Mouse (Mus musculus): ENCODE data around the gene Gm3285. TPM values are rescaled to one million over a fixed set of nuclear protein-coding genes. Genes with fewer than 3 reads are reported as not detected.

The Gm3285 gene
- not detected in 2 replicates for polyA plus RNA-seq (2015; fragmentation: Nextera tagmentation; extraction: Ambion mirVana)

GRCm38 (mm10) chr10:77861675-77862074 lies at the start of gene Gm3285:
Gene Gm3285 (plus strand): TSS chr10:77861975.
- 45% methylated on average over 7 of the region's 7 CpGs for WGBS (ENCODE audit: insufficient replicate concordance)

GRCm38 (mm10) chr10:77814382-77814781 lies 47.4 kb upstream of the Gm3285 start, which contains the start of gene Gm2696:
Gene Gm2696 (plus strand): TSS chr10:77814682.
- Histone ChIP-seq H3K27ac (ENCODE audit: low read depth) (no peak within 1 kb of the TSS), H3K4me3 (ENCODE audit: low read depth, low read length) (no peak within 1 kb of the TSS), H3K4me1 (ENCODE audit: insufficient read depth) (no peaks in the 10 kb centered on the region), H3K27me3 (ENCODE audit: insufficient read depth, low read length) (no peaks in the 10 kb centered on the region), H3K36me3 (replicated peaks; ENCODE audit: insufficient read depth, low read length) (no peaks in the 10 kb centered on the region), H3K9ac (replicated peaks) (no peak within 1 kb of the TSS), H3K9me3 (ENCODE audit: low read length) (no peaks in the 10 kb centered on the region), H3K4me2 (ENCODE audit: low read depth, low read length) (no peak within 1 kb of the TSS)
- no peak for ATAC-seq
- TF ChIP-seq EP300 (IDR thresholded peaks at IDR 0.05; ENCODE audit: low read depth): no peak
- TF ChIP-seq CTCF (IDR thresholded peaks at IDR 0.05; ENCODE audit: low read depth): no peak
- 39% methylated on average over 4 of the region's 4 CpGs for WGBS (ENCODE audit: insufficient replicate concordance)
- DNase-seq: no peak

More at GRCm38 (mm10) chr10:77861675-77862074, at the start of gene Gm3285:
- Histone ChIP-seq H3K27ac (ENCODE audit: low read depth) (no peak within 1 kb of the TSS), H3K9me3 (ENCODE audit: low read length) (no peaks in the 10 kb centered on the region), H3K4me3 (ENCODE audit: low read depth, low read length) (no peak within 1 kb of the TSS), H3K4me2 (ENCODE audit: low read depth, low read length) (no peak within 1 kb of the TSS), H3K4me1 (ENCODE audit: insufficient read depth) (no peaks in the 10 kb centered on the region), H3K36me3 (replicated peaks; ENCODE audit: insufficient read depth, low read length) (no peaks in the 10 kb centered on the region), H3K27me3 (ENCODE audit: insufficient read depth, low read length) (no peaks in the 10 kb centered on the region), H3K9ac (replicated peaks) (no peak within 1 kb of the TSS)
- DNase-seq: no peak
- TF ChIP-seq EP300 (IDR thresholded peaks at IDR 0.05; ENCODE audit: low read depth): no peak
- no peak for TF ChIP-seq CTCF (IDR thresholded peaks at IDR 0.05; ENCODE audit: low read depth)
- no peak for ATAC-seq

- ATAC-seq: no peak
- peak; percentile 65 for TF ChIP-seq CTCF (IDR thresholded peaks at IDR 0.05; ENCODE audit: low read depth)
- no peak for TF ChIP-seq EP300 (IDR thresholded peaks at IDR 0.05; ENCODE audit: low read depth)
- DNase-seq: peak; percentile 33
- Histone ChIP-seq H3K4me3 (ENCODE audit: low read depth, low read length) (no peak overlapping the region), H3K9me3 (ENCODE audit: low read length) (no peaks in the 10 kb centered on the region), H3K4me2 (ENCODE audit: low read depth, low read length) (no peak overlapping the region), H3K36me3 (replicated peaks; ENCODE audit: insufficient read depth, low read length) (no peaks in the 10 kb centered on the region), H3K9ac (replicated peaks) (no peak overlapping the region), H3K27me3 (ENCODE audit: insufficient read depth, low read length) (no peaks in the 10 kb centered on the region), H3K27ac (ENCODE audit: low read depth) (no peak overlapping the region), H3K4me1 (ENCODE audit: insufficient read depth) (no peaks in the 10 kb centered on the region)
- WGBS (ENCODE audit: insufficient replicate concordance): 24% methylated on average over 5 of the region's 5 CpGs
These were observed 46.3 kb upstream of the Gm3285 start for GRCm38 (mm10) chr10:77815514-77815913.

- no peak for ATAC-seq
- H3K4me2 ChIP-seq (ENCODE audit: low read depth, low read length): no peak overlapping the region
- DNase-seq: no peak
- no peaks in the 10 kb centered on the region for H3K27me3 ChIP-seq (ENCODE audit: insufficient read depth, low read length)
- 94% methylated on average over 4 of the region's 4 CpGs for WGBS (ENCODE audit: insufficient replicate concordance)
- H3K27ac ChIP-seq (ENCODE audit: low read depth): no peak overlapping the region
- H3K36me3 ChIP-seq (replicated peaks; ENCODE audit: insufficient read depth, low read length): no peaks in the 10 kb centered on the region
- H3K4me1 ChIP-seq (ENCODE audit: insufficient read depth): no peaks in the 10 kb centered on the region
- no peak for TF ChIP-seq EP300 (IDR thresholded peaks at IDR 0.05; ENCODE audit: low read depth)
- TF ChIP-seq CTCF (IDR thresholded peaks at IDR 0.05; ENCODE audit: low read depth): no peak
- no peaks in the 10 kb centered on the region for H3K9me3 ChIP-seq (ENCODE audit: low read length)
- H3K4me3 ChIP-seq (ENCODE audit: low read depth, low read length): no peak overlapping the region
- no peak overlapping the region for H3K9ac ChIP-seq (replicated peaks)
These were observed 43.3 kb upstream of the Gm3285 start for GRCm38 (mm10) chr10:77818523-77818922.

- no peak for TF ChIP-seq CTCF (IDR thresholded peaks at IDR 0.05; ENCODE audit: low read depth)
- TF ChIP-seq EP300 (IDR thresholded peaks at IDR 0.05; ENCODE audit: low read depth): no peak
- Histone ChIP-seq H3K27me3 (ENCODE audit: insufficient read depth, low read length) (no peaks in the 10 kb centered on the region), H3K9me3 (ENCODE audit: low read length) (no peaks in the 10 kb centered on the region), H3K4me1 (ENCODE audit: insufficient read depth) (no peaks in the 10 kb centered on the region), H3K27ac (ENCODE audit: low read depth) (no peak overlapping the region), H3K36me3 (replicated peaks; ENCODE audit: insufficient read depth, low read length) (no peaks in the 10 kb centered on the region), H3K4me3 (ENCODE audit: low read depth, low read length) (no peak overlapping the region), H3K9ac (replicated peaks) (no peak overlapping the region), H3K4me2 (ENCODE audit: low read depth, low read length) (no peak overlapping the region)
- DNase-seq (no peak), ATAC-seq (no peak)
- 54% methylated on average over 4 of the region's 4 CpGs for WGBS (ENCODE audit: insufficient replicate concordance)
These were observed 42.6 kb upstream of the Gm3285 start for GRCm38 (mm10) chr10:77819203-77819602.

- Histone ChIP-seq H3K4me2 (ENCODE audit: low read depth, low read length) (no peak within 1 kb of the TSS), H3K36me3 (replicated peaks; ENCODE audit: insufficient read depth, low read length) (no peaks in the 10 kb centered on the region), H3K9me3 (ENCODE audit: low read length) (no peaks in the 10 kb centered on the region), H3K9ac (replicated peaks) (no peak within 1 kb of the TSS), H3K4me3 (ENCODE audit: low read depth, low read length) (no peak within 1 kb of the TSS), H3K27me3 (ENCODE audit: insufficient read depth, low read length) (no peaks in the 10 kb centered on the region), H3K27ac (ENCODE audit: low read depth) (no peak within 1 kb of the TSS), H3K4me1 (ENCODE audit: insufficient read depth) (no peaks in the 10 kb centered on the region)
- WGBS (ENCODE audit: insufficient replicate concordance): 49% methylated on average over 6 of the region's 6 CpGs
- DNase-seq (no peak), ATAC-seq (no peak)
- no peak for TF ChIP-seq EP300 (IDR thresholded peaks at IDR 0.05; ENCODE audit: low read depth)
- no peak for TF ChIP-seq CTCF (IDR thresholded peaks at IDR 0.05; ENCODE audit: low read depth)
These were observed 34.8 kb upstream of the Gm3285 start, which contains the start of gene Krtap10-4 for GRCm38 (mm10) chr10:77826951-77827350. Gene Krtap10-4 (minus strand): TSS chr10:77827095.

GRCm38 (mm10) chr10:77835647-77836046 lies 26.1 kb upstream of the Gm3285 start, which contains the start of gene Krtap10-10:
Gene Krtap10-10 (plus strand): TSS chr10:77835947.
- no peak within 1 kb of the TSS for H3K4me2 ChIP-seq (ENCODE audit: low read depth, low read length)
- H3K4me3 ChIP-seq (ENCODE audit: low read depth, low read length): no peak within 1 kb of the TSS
- no peaks in the 10 kb centered on the region for H3K9me3 ChIP-seq (ENCODE audit: low read length)
- TF ChIP-seq CTCF (IDR thresholded peaks at IDR 0.05; ENCODE audit: low read depth) (no peak), EP300 (IDR thresholded peaks at IDR 0.05; ENCODE audit: low read depth) (no peak)
- H3K36me3 ChIP-seq (replicated peaks; ENCODE audit: insufficient read depth, low read length): no peaks in the 10 kb centered on the region
- no peak within 1 kb of the TSS for H3K27ac ChIP-seq (ENCODE audit: low read depth)
- WGBS (ENCODE audit: insufficient replicate concordance): 65% methylated on average over 9 of the region's 9 CpGs
- H3K27me3 ChIP-seq (ENCODE audit: insufficient read depth, low read length): no peaks in the 10 kb centered on the region
- ATAC-seq: no peak
- DNase-seq: no peak
- no peaks in the 10 kb centered on the region for H3K4me1 ChIP-seq (ENCODE audit: insufficient read depth)
- no peak within 1 kb of the TSS for H3K9ac ChIP-seq (replicated peaks)
